Mouse (Mus musculus) ES-E14 (cell line): ENCODE data around the gene Atp5c1.

ENCODE experiments used
- CHD2 ChIP-seq: IDR thresholded peaks from 2 replicates; pipeline ENCODE4 v1.6.1; 2014; ENCODE audit warnings: mild to moderate bottlenecking, low read depth, low read length, inconsistent platforms
- HCFC1 ChIP-seq: IDR thresholded peaks from 2 replicates; pipeline ENCODE4 v1.6.1; 2012; ENCODE audit warnings: low read length, inconsistent platforms, borderline replicate concordance; ENCODE audit not compliant: insufficient read depth
- MAFK ChIP-seq: IDR thresholded peaks from 2 replicates; pipeline ENCODE4 v1.6.1; 2014; ENCODE audit warnings: mild to moderate bottlenecking, low read depth, low read length, inconsistent platforms; ENCODE audit not compliant: insufficient read depth
- ZC3H11A ChIP-seq: IDR thresholded peaks from 2 replicates; pipeline ENCODE4 v1.6.1; 2012; ENCODE audit warnings: low read depth, mild to moderate bottlenecking, inconsistent platforms, low read length, borderline replicate concordance
- ZNF384 ChIP-seq: IDR thresholded peaks from 2 replicates; pipeline ENCODE4 v1.6.1; 2012; ENCODE audit warnings: low read depth, low read length, inconsistent platforms

DNA sequence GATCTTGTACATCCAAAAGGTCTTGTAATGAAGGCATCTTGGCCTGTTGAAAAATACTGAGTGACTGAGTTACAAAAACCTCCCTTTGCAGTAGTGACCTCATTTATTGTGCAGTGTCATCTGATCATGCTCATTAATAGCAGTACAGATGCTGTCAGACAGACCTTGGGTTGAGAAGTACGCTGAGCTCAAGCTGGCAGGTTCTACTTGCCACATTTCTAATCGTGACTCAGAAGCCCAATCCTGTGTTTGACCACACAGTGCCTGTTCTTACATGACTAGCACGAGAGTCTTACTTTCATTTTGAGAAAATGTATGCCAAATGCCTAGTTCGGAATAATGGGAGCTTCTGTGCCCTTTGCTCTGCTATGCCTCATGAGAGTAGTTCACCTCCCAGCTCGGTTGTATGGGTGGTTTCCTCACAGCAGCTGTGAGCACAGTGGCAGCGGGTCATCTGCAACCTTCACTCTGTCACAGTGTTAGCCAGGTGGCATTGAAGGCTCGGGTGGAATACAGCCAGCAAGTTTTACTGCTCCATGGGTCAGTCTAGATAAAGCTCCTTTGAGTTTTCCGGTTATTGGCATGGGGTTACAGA lies 7.0 kb upstream of the Atp5c1 start:
- TF ChIP-seq ZC3H11A = no peak
- no peak for TF ChIP-seq MAFK
- no peak for TF ChIP-seq ZNF384
- TF ChIP-seq CHD2 = no peak
- no peak for TF ChIP-seq HCFC1
